ENCODE assay signal across 2 mouse cellular contexts in genomic region chr19:28990590-28991221, GRCm38 (mm10).
A peak's percentile ranks its signal among the peaks of the same experiment; 100 is the strongest.
TF ChIP-seq lines count a peak whose summit lies in the region.

No protein-coding gene starts in this region.

TF ChIP-seq in C2C12, 6 proteins besides CTCF, POLR2A, EP300 and RAD21:
- no peak for TF ChIP-seq MYOG (IDR thresholded peaks at IDR 0.05; ENCODE audit: control insufficient read depth, extremely low read depth, insufficient read length)
- TF ChIP-seq MAX (IDR thresholded peaks at IDR 0.05) = peak; percentile 7
- TF ChIP-seq CEBPB (IDR thresholded peaks at IDR 0.05; ENCODE audit: low read depth) = no peak
- no peak for TF ChIP-seq MYOD1 (IDR thresholded peaks at IDR 0.05; ENCODE audit: control insufficient read depth, insufficient read length, low read depth)

TF ChIP-seq in CH12.LX, 34 proteins besides CTCF, POLR2A, EP300 and RAD21:
- no peak; the same call in 1 of the 2 replicates for TF ChIP-seq TCF12 (IDR thresholded peaks at IDR 0.05; ENCODE audit: low read depth, low read length)
- 0 out of 2 replicates have a peak, but pooled peaks have one; percentile 1 for TF ChIP-seq IRF4 (IDR thresholded peaks at IDR 0.05; ENCODE audit: low read depth, low read length)
- TF ChIP-seq NRF1 (IDR thresholded peaks at IDR 0.05; ENCODE audit: low read depth, low read length) = no peak
- no peak for TF ChIP-seq MEF2A (IDR thresholded peaks at IDR 0.05; ENCODE audit: borderline replicate concordance, low read depth, low read length)
- TF ChIP-seq SIN3A (IDR thresholded peaks at IDR 0.05; ENCODE audit: low read length) = peak; percentile 31; the same call in 1 of the 2 replicates
- TF ChIP-seq MXI1 (IDR thresholded peaks at IDR 0.05; ENCODE audit: low read depth, low read length) = peak; percentile 73; the same call in 1 of the 2 replicates
- TF ChIP-seq ZC3H11A (IDR thresholded peaks at IDR 0.05; ENCODE audit: low read depth, low read length) = no peak
- TF ChIP-seq BHLHE40 (IDR thresholded peaks at IDR 0.05; ENCODE audit: low read depth, low read length) = peak; percentile 75
- no peak for TF ChIP-seq MAZ (IDR thresholded peaks at IDR 0.05; ENCODE audit: low read depth, low read length)
- TF ChIP-seq UBTF (IDR thresholded peaks at IDR 0.05; ENCODE audit: low read depth, low read length) = no peak
- no peak for TF ChIP-seq E2F4 (IDR thresholded peaks at IDR 0.05; ENCODE audit: insufficient replicate concordance, low read depth, low read length)
- peak; percentile 46; the same call in 1 of the 2 replicates for TF ChIP-seq MAX (IDR thresholded peaks at IDR 0.05; ENCODE audit: low read length)
- TF ChIP-seq MAFK (IDR thresholded peaks at IDR 0.05; ENCODE audit: insufficient replicate concordance, low read length) = no peak
- TF ChIP-seq KAT2A (IDR thresholded peaks at IDR 0.05; ENCODE audit: insufficient replicate concordance, low read length) = no peak
- TF ChIP-seq HCFC1 (IDR thresholded peaks at IDR 0.05; ENCODE audit: low read depth, low read length) = no peak
